Mouse (Mus musculus): ENCODE measurements at regions not wholly inside any gene's neighbourhood (a gene's known extent, or its start where the extent isn't known, plus 50 kb on each side); places are given as distances from the start of the nearest gene placed in this dataset.

DNA sequence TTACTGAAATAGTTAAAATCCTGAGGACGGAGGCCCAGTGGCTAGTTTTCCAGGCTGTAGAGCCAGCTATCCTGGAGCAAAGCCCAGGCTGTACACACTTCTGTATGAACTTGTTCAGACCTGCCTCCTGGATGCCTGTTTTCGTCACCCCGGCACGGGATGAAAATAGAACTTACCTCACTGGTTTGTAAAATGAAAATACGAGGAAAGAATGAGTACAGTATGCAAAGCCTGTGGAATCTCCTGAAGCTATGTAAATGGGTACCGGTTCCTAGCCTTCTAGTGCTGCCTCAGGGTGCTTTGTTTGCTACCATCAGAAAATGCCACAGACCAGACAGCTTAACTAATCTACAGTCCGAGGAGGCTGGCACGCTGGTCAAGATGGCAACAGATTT is 276.0 kb upstream of the Cdyl start:
- WGBS: 53% methylated on average over 8 of the region's 8 CpGs
- ATAC-seq (ENCODE audit: low FRiP score, low TSS enrichment): no peak
- H3K4me3 ChIP-seq (ENCODE audit: low read length): no peak overlapping the region
- no peaks in the 10 kb centered on the region for H3K27me3 ChIP-seq (ENCODE audit: control insufficient read depth, insufficient read depth, low read length)
- no peaks in the 10 kb centered on the region for H3K9me3 ChIP-seq (ENCODE audit: control insufficient read depth, low read length)
- H3K4me1 ChIP-seq (ENCODE audit: control insufficient read depth, insufficient read depth, low read length): 0 out of 2 replicates have a peak, but pooled peaks cover under 1% of the 10 kb centered on the region
- H3K36me3 ChIP-seq (ENCODE audit: control insufficient read depth, insufficient read depth, low read length): no peaks in the 10 kb centered on the region
- H3K4me2 ChIP-seq (replicated peaks; ENCODE audit: low read depth, low read length): no peak overlapping the region
- no peak overlapping the region for H3K27ac ChIP-seq (ENCODE audit: low read depth, low read length)
- no peak overlapping the region for H3K9ac ChIP-seq (ENCODE audit: low read depth, low read length)

DNA sequence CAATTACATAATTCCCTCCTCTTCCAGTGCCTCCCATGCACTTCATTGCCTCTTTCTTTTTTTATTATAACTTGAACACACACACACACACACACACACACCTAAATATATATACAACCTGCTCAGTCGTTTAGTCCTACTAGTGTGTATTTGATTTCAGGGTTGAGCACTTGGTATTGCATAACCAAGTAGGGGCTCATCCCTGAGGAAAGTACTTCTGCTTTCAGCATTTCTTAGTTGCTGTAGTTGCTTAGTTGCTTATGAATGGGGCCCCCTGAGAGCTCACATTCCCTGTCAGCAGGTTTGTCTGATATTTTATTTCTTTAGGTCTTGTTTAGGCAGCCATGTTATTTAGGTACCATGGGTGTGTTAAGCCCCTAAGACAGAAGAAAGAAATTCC is 271.3 kb upstream of the Cdyl start:
- WGBS: 50% methylated on average over 1 of the region's 1 CpGs
- H3K4me1 ChIP-seq (ENCODE audit: control insufficient read depth, insufficient read depth, low read length): 0 out of 2 replicates have a peak, but pooled peaks cover 4% of the 10 kb centered on the region
- H3K36me3 ChIP-seq (ENCODE audit: control insufficient read depth, insufficient read depth, low read length): no peaks in the 10 kb centered on the region
- H3K27me3 ChIP-seq (ENCODE audit: control insufficient read depth, insufficient read depth, low read length): no peaks in the 10 kb centered on the region
- no peak for ATAC-seq (ENCODE audit: low FRiP score, low TSS enrichment)
- no peak overlapping the region for H3K9ac ChIP-seq (ENCODE audit: low read depth, low read length)
- no peaks in the 10 kb centered on the region for H3K9me3 ChIP-seq (ENCODE audit: control insufficient read depth, low read length)
- no peak overlapping the region for H3K4me2 ChIP-seq (replicated peaks; ENCODE audit: low read depth, low read length)
- H3K4me3 ChIP-seq (ENCODE audit: low read length): no peak overlapping the region
- no peak overlapping the region for H3K27ac ChIP-seq (ENCODE audit: low read depth, low read length)

DNA sequence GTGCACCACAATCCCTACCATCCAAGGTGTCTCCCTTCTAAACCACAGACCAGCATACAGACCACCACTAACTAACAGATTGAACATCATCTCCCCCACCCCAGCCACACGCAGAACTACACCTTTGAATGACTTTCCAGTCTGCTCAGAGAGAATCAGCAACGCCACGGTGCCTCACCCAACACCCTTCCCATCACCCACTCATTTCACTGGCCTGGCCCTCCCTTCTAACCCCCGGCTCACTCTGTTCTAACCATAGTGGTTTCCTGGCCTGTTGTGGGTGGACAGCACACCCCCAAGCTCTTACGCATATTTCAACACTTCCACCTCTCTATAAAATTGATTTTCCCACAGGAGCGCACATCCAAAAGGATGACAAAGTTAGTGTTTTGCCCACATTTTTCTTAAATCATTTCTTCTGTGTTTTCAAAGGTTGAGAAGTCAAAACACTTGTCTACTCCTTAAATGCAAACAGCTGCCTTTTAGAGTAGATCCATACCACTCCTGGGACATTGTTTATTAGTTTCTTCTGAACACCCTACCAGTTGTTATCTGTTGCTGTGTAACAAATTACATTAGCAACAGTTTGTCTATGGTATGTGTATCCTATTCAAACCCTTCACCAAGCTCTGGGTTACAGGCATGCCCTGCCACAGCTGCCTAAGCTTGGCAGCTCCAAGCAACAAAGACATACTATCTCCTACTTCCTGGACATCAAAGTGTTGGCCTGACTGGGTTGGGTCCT is 269.7 kb upstream of the Cdyl start:
- Histone ChIP-seq H3K4me1 (ENCODE audit: control insufficient read depth, insufficient read depth, low read length) (0 out of 2 replicates have a peak, but pooled peaks cover 4% of the 10 kb centered on the region), H3K36me3 (ENCODE audit: control insufficient read depth, insufficient read depth, low read length) (no peaks in the 10 kb centered on the region), H3K4me3 (ENCODE audit: low read length) (no peak overlapping the region), H3K4me2 (replicated peaks; ENCODE audit: low read depth, low read length) (no peak overlapping the region), H3K27ac (ENCODE audit: low read depth, low read length) (no peak overlapping the region), H3K27me3 (ENCODE audit: control insufficient read depth, insufficient read depth, low read length) (no peaks in the 10 kb centered on the region), H3K9ac (ENCODE audit: low read depth, low read length) (no peak overlapping the region), H3K9me3 (ENCODE audit: control insufficient read depth, low read length) (no peaks in the 10 kb centered on the region)
- WGBS: 77% methylated on average over 6 of the region's 6 CpGs
- ATAC-seq (ENCODE audit: low FRiP score, low TSS enrichment): no peak

DNA sequence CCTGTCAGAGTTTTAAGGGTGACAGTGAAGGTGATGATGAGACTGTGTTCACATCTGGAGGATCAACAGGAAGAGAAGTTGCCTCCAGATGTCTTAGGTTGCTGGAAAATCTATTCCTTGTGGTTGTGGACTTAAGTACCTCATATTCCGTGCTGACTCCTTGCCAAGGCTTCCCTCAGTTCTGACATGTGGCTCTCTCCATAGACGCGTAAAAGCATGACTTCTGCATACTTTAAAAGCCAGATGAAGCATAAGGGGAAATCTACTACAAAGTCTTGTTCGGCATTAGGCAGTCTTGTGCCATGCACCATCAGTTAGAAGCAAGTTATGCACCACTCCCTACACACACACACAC is 269.1 kb upstream of the Cdyl start:
- WGBS: 61% methylated on average over 4 of the region's 4 CpGs
- ATAC-seq (ENCODE audit: low FRiP score, low TSS enrichment): no peak
- 0 out of 2 replicates have a peak, but pooled peaks cover 4% of the 10 kb centered on the region for H3K4me1 ChIP-seq (ENCODE audit: control insufficient read depth, insufficient read depth, low read length)

DNA sequence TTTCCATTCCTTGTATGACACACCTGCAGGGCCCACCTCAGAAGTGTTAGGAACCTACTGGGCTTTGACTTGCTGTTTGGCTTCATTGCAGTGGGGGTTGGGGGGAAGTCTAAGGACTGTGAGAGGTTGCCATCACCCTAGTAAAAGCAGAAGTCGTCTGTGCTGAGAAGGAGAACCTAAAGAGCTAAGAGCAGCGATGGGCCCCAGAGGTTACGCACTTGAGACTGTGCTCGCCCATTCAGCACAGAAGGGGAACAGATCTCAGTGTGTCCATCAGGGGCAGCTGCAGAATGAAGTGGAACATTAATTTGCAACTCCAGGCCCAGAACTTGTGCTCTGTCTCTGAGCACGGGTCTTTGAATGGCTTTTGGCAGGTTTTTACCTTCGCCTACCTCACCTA is 267.5 kb upstream of the Cdyl start:
- no peak for ATAC-seq (ENCODE audit: low FRiP score, low TSS enrichment)
- H3K9ac ChIP-seq (ENCODE audit: low read depth, low read length): no peak overlapping the region
- no peak overlapping the region for H3K4me3 ChIP-seq (ENCODE audit: low read length)
- WGBS: 87% methylated on average over 6 of the region's 6 CpGs
- H3K4me2 ChIP-seq (replicated peaks; ENCODE audit: low read depth, low read length): no peak overlapping the region
- H3K27ac ChIP-seq (ENCODE audit: low read depth, low read length): no peak overlapping the region
- no peaks in the 10 kb centered on the region for H3K27me3 ChIP-seq (ENCODE audit: control insufficient read depth, insufficient read depth, low read length)
- H3K36me3 ChIP-seq (ENCODE audit: control insufficient read depth, insufficient read depth, low read length): no peaks in the 10 kb centered on the region
- H3K4me1 ChIP-seq (ENCODE audit: control insufficient read depth, insufficient read depth, low read length): 0 out of 2 replicates have a peak, but pooled peaks cover 4% of the 10 kb centered on the region
- no peaks in the 10 kb centered on the region for H3K9me3 ChIP-seq (ENCODE audit: control insufficient read depth, low read length)

More for the DNA sequence above, 269.1 kb upstream of the Cdyl start:
- Histone ChIP-seq H3K27ac (ENCODE audit: low read depth, low read length) (no peak overlapping the region), H3K4me3 (ENCODE audit: low read length) (no peak overlapping the region), H3K9me3 (ENCODE audit: control insufficient read depth, low read length) (no peaks in the 10 kb centered on the region), H3K9ac (ENCODE audit: low read depth, low read length) (no peak overlapping the region), H3K4me2 (replicated peaks; ENCODE audit: low read depth, low read length) (no peak overlapping the region), H3K27me3 (ENCODE audit: control insufficient read depth, insufficient read depth, low read length) (no peaks in the 10 kb centered on the region), H3K36me3 (ENCODE audit: control insufficient read depth, insufficient read depth, low read length) (no peaks in the 10 kb centered on the region)

DNA sequence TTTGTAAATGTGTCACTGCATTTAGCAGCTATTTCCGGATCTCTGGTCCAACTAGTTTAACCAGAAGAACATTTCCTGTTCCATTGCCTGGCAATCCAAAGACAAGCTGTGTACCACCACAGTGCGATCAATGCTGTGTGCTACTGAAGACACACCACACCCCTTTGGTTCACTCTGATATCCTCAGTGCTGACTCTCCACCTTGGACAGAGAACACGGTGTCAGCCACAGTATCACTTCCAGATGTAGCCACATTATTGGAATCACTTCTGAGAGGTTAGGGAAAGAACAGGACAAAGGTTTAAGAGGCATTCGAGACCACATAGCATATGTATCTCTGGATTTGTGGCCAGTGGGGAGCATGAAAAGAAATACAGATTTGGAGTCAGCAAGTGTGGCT is 264.4 kb upstream of the Cdyl start:
- Histone ChIP-seq H3K4me2 (replicated peaks; ENCODE audit: low read depth, low read length) (no peak overlapping the region), H3K4me1 (ENCODE audit: control insufficient read depth, insufficient read depth, low read length) (no peaks in the 10 kb centered on the region), H3K27me3 (ENCODE audit: control insufficient read depth, insufficient read depth, low read length) (no peaks in the 10 kb centered on the region), H3K36me3 (ENCODE audit: control insufficient read depth, insufficient read depth, low read length) (no peaks in the 10 kb centered on the region), H3K9me3 (ENCODE audit: control insufficient read depth, low read length) (no peaks in the 10 kb centered on the region), H3K4me3 (ENCODE audit: low read length) (no peak overlapping the region), H3K9ac (ENCODE audit: low read depth, low read length) (no peak overlapping the region), H3K27ac (ENCODE audit: low read depth, low read length) (no peak overlapping the region)
- WGBS: 56% methylated on average over 4 of the region's 4 CpGs
- ATAC-seq (ENCODE audit: low FRiP score, low TSS enrichment): no peak

DNA sequence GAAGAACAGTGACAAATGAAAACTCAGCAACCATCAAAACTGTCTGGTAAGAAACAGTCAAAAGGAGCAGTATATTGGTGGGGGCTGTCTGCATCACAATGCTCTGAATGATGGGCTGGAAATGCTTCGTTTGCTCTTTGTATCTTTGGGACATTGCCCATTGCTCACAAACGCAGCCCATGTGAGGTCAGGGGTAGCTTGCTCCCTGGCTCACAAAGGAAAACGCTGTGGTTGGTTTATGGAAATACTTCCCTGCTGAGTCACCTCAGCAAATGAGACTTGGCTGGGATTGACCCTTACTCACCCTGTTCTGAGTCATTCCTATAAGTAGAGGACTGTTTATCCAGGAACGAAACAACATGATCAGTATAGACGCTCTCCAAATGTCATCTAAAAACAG is 264.0 kb upstream of the Cdyl start:
- Histone ChIP-seq H3K27ac (ENCODE audit: low read depth, low read length) (no peak overlapping the region), H3K4me1 (ENCODE audit: control insufficient read depth, insufficient read depth, low read length) (no peaks in the 10 kb centered on the region), H3K4me3 (ENCODE audit: low read length) (no peak overlapping the region), H3K9ac (ENCODE audit: low read depth, low read length) (no peak overlapping the region), H3K27me3 (ENCODE audit: control insufficient read depth, insufficient read depth, low read length) (no peaks in the 10 kb centered on the region), H3K9me3 (ENCODE audit: control insufficient read depth, low read length) (no peaks in the 10 kb centered on the region), H3K36me3 (ENCODE audit: control insufficient read depth, insufficient read depth, low read length) (no peaks in the 10 kb centered on the region), H3K4me2 (replicated peaks; ENCODE audit: low read depth, low read length) (no peak overlapping the region)
- 38% methylated on average over 5 of the region's 5 CpGs for WGBS
- no peak for ATAC-seq (ENCODE audit: low FRiP score, low TSS enrichment)

DNA sequence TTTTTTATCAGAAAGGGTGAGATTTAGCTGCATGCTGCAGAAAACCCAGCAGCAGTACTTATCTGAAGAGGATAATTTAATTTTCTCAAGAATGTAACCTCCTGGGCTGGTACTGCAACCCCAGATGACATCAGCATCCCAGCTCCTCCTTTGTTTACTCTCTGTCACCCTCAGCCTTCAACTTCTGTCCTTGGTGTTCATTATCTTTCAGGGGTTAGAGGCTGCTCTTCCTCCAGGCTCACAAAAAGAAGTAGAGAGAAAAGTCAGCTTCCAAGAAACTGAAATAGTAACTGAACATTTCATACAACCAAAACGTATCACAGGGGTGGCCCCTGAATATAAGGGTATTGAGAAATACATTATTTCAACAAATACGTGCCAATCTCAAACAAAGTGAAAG is 262.5 kb upstream of the Cdyl start:
- H3K4me2 ChIP-seq (replicated peaks; ENCODE audit: low read depth, low read length): no peak overlapping the region
- 87% methylated on average over 2 of the region's 2 CpGs for WGBS
- H3K27ac ChIP-seq (ENCODE audit: low read depth, low read length): no peak overlapping the region
- no peak overlapping the region for H3K9ac ChIP-seq (ENCODE audit: low read depth, low read length)
- H3K36me3 ChIP-seq (ENCODE audit: control insufficient read depth, insufficient read depth, low read length): no peaks in the 10 kb centered on the region
- ATAC-seq (ENCODE audit: low FRiP score, low TSS enrichment): no peak
- H3K4me1 ChIP-seq (ENCODE audit: control insufficient read depth, insufficient read depth, low read length): no peaks in the 10 kb centered on the region
- H3K4me3 ChIP-seq (ENCODE audit: low read length): no peak overlapping the region
- H3K27me3 ChIP-seq (ENCODE audit: control insufficient read depth, insufficient read depth, low read length): no peaks in the 10 kb centered on the region
- no peaks in the 10 kb centered on the region for H3K9me3 ChIP-seq (ENCODE audit: control insufficient read depth, low read length)

DNA sequence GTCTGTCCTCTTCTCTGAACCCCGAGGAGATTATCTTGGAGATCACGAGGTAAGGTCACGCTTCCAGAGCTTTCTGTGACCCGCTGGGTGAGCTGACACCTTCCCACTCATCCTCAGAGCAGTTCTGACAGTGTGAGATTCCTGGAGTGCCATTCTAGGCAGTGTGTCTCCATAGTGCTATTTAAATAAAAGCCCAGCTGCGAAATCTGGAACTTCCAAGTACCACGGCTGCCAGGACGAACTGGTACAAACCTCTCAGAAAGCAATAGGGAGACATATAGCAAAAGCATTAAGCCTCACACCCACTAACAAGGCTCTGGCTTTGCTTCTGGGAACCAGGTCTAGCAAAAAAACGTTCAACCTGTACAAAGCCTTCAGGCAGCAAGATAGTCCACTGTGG is 261.4 kb upstream of the Cdyl start:
- Histone ChIP-seq H3K36me3 (ENCODE audit: control insufficient read depth, insufficient read depth, low read length) (no peaks in the 10 kb centered on the region), H3K27me3 (ENCODE audit: control insufficient read depth, insufficient read depth, low read length) (no peaks in the 10 kb centered on the region), H3K9me3 (ENCODE audit: control insufficient read depth, low read length) (no peaks in the 10 kb centered on the region), H3K4me3 (ENCODE audit: low read length) (no peak overlapping the region), H3K27ac (ENCODE audit: low read depth, low read length) (no peak overlapping the region), H3K4me2 (replicated peaks; ENCODE audit: low read depth, low read length) (no peak overlapping the region), H3K9ac (ENCODE audit: low read depth, low read length) (no peak overlapping the region), H3K4me1 (ENCODE audit: control insufficient read depth, insufficient read depth, low read length) (no peaks in the 10 kb centered on the region)
- ATAC-seq (ENCODE audit: low FRiP score, low TSS enrichment): no peak
- 69% methylated on average over 8 of the region's 8 CpGs for WGBS
